Mouse (Mus musculus) lung, embryonic 14.5 days (tissue): ENCODE measurements around the gene Glt1d1. TPM values are rescaled to one million over a fixed set of nuclear protein-coding genes. Genes with fewer than 3 reads are reported as not detected.

ENCODE experiments used
- ATAC-seq: fragments of 200-750 bp; cut with Nextera tagmentation; 2 replicates; pipeline ENCODE4 v1.8.0; 2017; ENCODE audit warnings: mild to moderate bottlenecking, moderate TSS enrichment, moderate library complexity; ENCODE audit not compliant: insufficient read depth
- DNase-seq: peaks from one replicate; pipeline ENCODE4 v3.0.0-alpha.2; 2015
- H3K27ac ChIP-seq: fragments of 300-500 bp; sonication (generic); 2 replicates; pipeline ENCODE4 v1.5.1; 2014; ENCODE audit warnings: low read depth, mild to moderate bottlenecking, moderate library complexity
- H3K27me3 ChIP-seq: fragments of 300-500 bp; sonication (generic); 2 replicates; pipeline ENCODE4 v1.6.1; 2014; ENCODE audit warnings: low read length, control low read depth; ENCODE audit not compliant: insufficient read depth
- H3K36me3 ChIP-seq: fragments of 300-500 bp; sonication (generic); 2 replicates; pipeline ENCODE4 v1.6.1; 2014; ENCODE audit warnings: control low read depth; ENCODE audit not compliant: insufficient read depth
- H3K4me1 ChIP-seq: fragments of 300-500 bp; sonication (generic); 2 replicates; pipeline ENCODE4 v1.6.1; 2014; ENCODE audit warnings: antibody characterized with exemption, control low read depth; ENCODE audit not compliant: insufficient read depth
- H3K4me2 ChIP-seq: fragments of 300-500 bp; sonication (generic); 2 replicates; pipeline ENCODE4 v1.6.1; 2014; ENCODE audit warnings: mild to moderate bottlenecking
- H3K4me3 ChIP-seq: fragments of 300-500 bp; sonication (generic); 2 replicates; pipeline ENCODE4 v1.5.1; 2014; ENCODE audit warnings: low read depth, low read length
- H3K9ac ChIP-seq: fragments of 300-500 bp; sonication (generic); 2 replicates; pipeline ENCODE4 v1.6.1; 2014
- H3K9me3 ChIP-seq: fragments of 300-500 bp; sonication (generic); 2 replicates; pipeline ENCODE4 v1.6.1; 2016; ENCODE audit warnings: low read depth, low read length, control low read depth
- CTCF ChIP-seq: IDR thresholded peaks from 2 replicates; pipeline ENCODE4 v1.5.1; 2016; ENCODE audit warnings: antibody characterized with exemption, low read depth
- WGBS: fragments of 180-500 bp; shearing (Covaris S2); extraction: QIAGEN DNeasy Blood & Tissue Kit; methylation state at CpG from one replicate; pipeline ENCODE4 v1.1.7; 2014; 5-methylcytosine and 5-hydroxymethylcytosine counted together
- polyA plus RNA-seq: library from polyadenylated mRNA; unstranded; fragments of >200 nt; fragmentation: Nextera tagmentation; extraction: Ambion mirVana; gene quantifications from 2 replicates; pipeline ENCODE4 v1.2.1, GENCODE M21; 2014

The Glt1d1 gene
- polyA plus RNA-seq, 1 experiment from 2014 or later: 0.64 TPM

DNA sequence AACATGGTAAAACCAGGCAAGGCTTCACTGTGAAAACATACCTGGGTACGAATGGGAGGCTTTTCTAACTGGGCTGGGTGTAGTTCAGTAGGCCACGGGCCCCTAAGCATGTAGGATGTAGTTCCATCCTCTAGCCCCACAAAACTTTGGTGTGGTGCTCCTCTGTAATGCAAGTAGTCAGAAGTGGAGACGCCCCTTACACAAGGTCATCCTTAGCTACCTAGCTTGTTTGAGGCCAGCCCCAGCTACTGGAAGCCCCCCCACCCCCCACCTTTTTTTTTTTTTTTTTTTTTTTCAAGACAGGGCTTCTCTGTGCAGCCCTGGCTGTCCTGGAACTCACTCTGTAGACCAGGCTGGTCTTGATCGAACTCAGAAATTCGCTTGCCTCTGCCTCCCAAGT lies 28.9 kb downstream of the Glt1d1 start:
- 88% methylated on average over 5 of the region's 5 CpGs for whole genome bisulfite sequencing
- DNase-seq: no peak
- TF ChIP-seq CTCF: no peak
- ATAC-seq: no peak
- Histone ChIP-seq H3K4me3 (no peak overlapping the region), H3K9ac (no peak overlapping the region), H3K4me1 (no peaks in the 10 kb centered on the region), H3K27ac (no peak overlapping the region), H3K9me3 (no peaks in the 10 kb centered on the region), H3K36me3 (no peaks in the 10 kb centered on the region), H3K4me2 (no peak overlapping the region), H3K27me3 (no peaks in the 10 kb centered on the region)

DNA sequence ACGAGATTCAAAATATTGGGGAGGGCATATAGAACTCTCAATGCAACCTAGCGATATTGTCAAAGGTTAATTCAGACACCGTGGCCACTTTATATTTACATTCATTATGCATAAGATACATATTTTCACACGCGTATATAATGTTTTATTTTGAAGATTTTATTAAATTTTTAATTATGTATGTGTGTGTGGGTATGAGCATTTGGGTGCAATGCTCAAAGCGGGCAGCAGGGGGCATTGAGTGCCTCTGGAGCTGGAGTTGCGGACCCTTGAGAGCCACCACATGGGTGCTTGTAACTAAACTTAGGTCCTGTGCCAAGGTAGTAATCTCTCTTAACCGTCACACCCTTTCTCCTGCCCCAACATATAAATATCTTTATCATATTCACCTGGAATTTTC lies 41.9 kb downstream of the Glt1d1 start:
- H3K4me2 ChIP-seq: no peak overlapping the region
- TF ChIP-seq CTCF: no peak; the same call in 1 of the 2 replicates
- H3K9ac ChIP-seq: no peak overlapping the region
- ATAC-seq (no peak), DNase-seq (no peak)
- no peaks in the 10 kb centered on the region; the same call in 1 of the 2 replicates for H3K9me3 ChIP-seq
- 90% methylated on average over 8 of the region's 8 CpGs for WGBS
- no peaks in the 10 kb centered on the region for H3K4me1 ChIP-seq
- H3K36me3 ChIP-seq: no peaks in the 10 kb centered on the region
- H3K4me3 ChIP-seq: no peak overlapping the region
- H3K27me3 ChIP-seq: no peaks in the 10 kb centered on the region
- H3K27ac ChIP-seq: no peak overlapping the region

DNA sequence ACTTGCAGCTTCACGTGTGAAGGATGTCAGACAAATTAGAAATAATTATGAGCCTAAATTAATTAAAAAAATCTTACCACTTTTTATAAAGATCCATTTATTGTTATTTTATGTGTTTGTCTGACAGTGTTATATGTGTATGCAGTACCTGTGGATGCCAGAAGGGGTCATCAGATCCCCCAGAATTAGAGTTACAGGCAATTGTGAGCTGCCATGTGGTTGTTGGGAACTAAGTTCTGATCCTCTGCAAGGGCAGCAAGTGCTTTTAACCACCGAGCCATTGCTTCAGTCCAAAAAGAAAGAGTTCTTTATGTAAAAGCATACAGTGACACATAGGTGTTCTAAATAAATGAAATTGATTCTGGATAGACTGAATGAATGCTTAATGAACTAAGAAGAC lies 45.5 kb downstream of the Glt1d1 start:
- Histone ChIP-seq H3K27me3 (no peaks in the 10 kb centered on the region), H3K36me3 (no peaks in the 10 kb centered on the region), H3K4me3 (no peak overlapping the region), H3K9ac (no peak overlapping the region), H3K27ac (no peak overlapping the region), H3K4me1 (no peaks in the 10 kb centered on the region), H3K4me2 (no peak overlapping the region), H3K9me3 (no peaks in the 10 kb centered on the region; the same call in 1 of the 2 replicates)
- no peak for TF ChIP-seq CTCF
- 91% methylated on average over 2 of the region's 2 CpGs for WGBS
- DNase-seq (no peak), ATAC-seq (no peak)

DNA sequence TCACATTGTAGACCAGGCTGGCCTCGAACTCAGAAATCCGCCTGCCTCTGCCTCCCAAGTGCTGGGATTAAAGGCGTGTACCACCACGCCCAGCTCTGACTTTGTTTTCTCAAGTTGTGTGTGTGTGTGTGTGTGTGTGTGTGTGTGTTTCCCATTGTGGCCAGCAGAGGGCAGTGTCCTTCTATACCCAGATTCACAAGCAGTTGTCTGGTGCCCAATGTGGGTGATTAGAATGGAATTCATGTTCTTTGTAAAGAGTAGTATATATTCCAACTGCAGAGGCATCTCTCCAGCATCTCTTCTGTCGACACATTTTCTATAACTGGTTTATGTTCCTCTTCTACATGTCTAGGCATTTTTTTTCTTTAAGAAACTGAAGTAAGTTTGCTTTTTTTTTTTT lies 46.4 kb downstream of the Glt1d1 start:
- H3K4me2 ChIP-seq: no peak overlapping the region
- H3K9me3 ChIP-seq: no peaks in the 10 kb centered on the region; the same call in 1 of the 2 replicates
- peak; percentile 33; the same call in 1 of the 2 replicates for TF ChIP-seq CTCF
- H3K9ac ChIP-seq: no peak overlapping the region
- 99% methylated on average over 5 of the region's 5 CpGs for WGBS
- no peak overlapping the region for H3K4me3 ChIP-seq
- no peak overlapping the region for H3K27ac ChIP-seq
- no peaks in the 10 kb centered on the region for H3K4me1 ChIP-seq
- ATAC-seq (no peak), DNase-seq (no peak)
- H3K36me3 ChIP-seq: no peaks in the 10 kb centered on the region
- H3K27me3 ChIP-seq: no peaks in the 10 kb centered on the region

DNA sequence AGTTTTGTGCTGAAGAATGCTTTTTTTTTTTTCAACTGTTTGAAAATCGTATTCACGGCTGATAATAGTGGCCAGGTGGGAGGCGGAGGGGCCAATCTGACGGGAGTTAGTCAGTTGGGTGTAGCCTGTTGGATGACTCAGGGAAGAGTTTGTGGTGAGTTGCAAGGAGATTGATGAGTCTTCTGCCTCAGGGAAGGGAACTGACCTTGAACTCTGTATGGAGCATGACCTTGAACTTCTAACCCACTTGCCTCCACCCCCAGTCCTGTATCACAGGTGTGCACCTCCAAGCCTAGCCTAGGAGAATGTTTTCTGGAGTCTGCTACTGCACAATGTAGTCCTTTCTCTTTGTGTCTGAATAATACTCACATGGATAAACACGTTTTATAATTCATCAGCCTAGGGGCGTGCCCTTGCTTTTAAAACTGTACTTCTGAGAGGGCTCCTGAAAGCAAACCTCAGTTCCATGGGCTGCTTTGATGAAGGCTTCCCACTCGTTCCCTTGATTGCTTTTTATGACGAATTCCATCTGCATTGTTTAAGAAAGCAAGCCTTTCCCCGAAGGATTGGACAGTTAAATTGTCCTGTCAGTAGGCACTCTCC lies 56.6 kb downstream of the Glt1d1 start:
- H3K27ac ChIP-seq: no peak overlapping the region
- H3K36me3 ChIP-seq: no peaks in the 10 kb centered on the region
- WGBS: 54% methylated on average over 9 of the region's 9 CpGs
- H3K4me2 ChIP-seq: no peak overlapping the region
- ATAC-seq (no peak), DNase-seq (no peak)
- H3K9me3 ChIP-seq: no peaks in the 10 kb centered on the region
- H3K4me3 ChIP-seq: no peak overlapping the region
- no peak for TF ChIP-seq CTCF
- no peak overlapping the region for H3K9ac ChIP-seq
- H3K4me1 ChIP-seq: no peaks in the 10 kb centered on the region
- no peaks in the 10 kb centered on the region for H3K27me3 ChIP-seq

DNA sequence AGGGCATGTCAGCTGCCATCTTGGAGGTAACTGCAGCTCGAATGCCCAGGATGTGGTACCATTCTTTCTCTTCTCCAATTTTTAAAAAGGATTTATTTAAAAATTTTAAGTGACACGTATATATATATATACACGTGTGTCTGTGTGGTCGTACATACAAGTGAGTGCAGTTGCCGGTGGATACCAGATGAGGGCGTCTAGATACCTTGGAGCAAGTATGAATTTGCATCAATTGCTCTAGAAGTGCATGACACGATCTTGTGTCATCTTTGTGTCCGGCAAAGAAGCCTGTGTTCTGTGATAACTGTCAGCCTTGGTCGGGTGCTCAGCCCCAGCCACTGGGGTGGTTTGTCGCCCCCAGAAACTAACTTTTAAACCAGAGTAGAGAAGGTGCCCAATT lies 59.0 kb downstream of the Glt1d1 start:
- H3K36me3 ChIP-seq: no peaks in the 10 kb centered on the region
- no peak for TF ChIP-seq CTCF
- no peak overlapping the region for H3K27ac ChIP-seq
- no peak overlapping the region for H3K4me3 ChIP-seq
- peak; percentile 19 for DNase-seq
- ATAC-seq: no peak
- no peak overlapping the region; the same call in 1 of the 2 replicates for H3K4me2 ChIP-seq
- WGBS: 77% methylated on average over 10 of the region's 10 CpGs
- H3K4me1 ChIP-seq: no peaks in the 10 kb centered on the region
- no peak overlapping the region for H3K9ac ChIP-seq
- no peaks in the 10 kb centered on the region for H3K27me3 ChIP-seq
- no peaks in the 10 kb centered on the region for H3K9me3 ChIP-seq

DNA sequence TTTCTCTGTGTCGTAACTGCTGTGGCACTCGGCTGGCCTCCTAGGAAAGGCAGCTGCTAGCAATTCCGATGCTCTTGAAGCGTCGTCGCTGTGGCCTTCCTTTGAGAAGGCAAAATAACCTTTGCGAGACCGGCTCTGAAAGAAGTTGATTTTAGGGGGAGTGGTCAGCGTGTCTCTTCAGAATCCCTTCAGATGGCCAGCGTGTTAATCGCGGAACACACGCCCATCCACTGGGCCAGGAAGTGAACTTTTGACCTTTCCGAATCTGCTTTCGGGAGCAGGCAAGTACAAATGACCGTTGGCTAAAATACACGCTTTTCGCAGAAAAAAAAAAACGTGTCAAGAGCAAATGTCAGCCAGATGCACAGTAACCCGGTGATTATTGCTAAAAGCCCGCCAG lies 59.5 kb downstream of the Glt1d1 start:
- TF ChIP-seq CTCF: no peak
- H3K4me3 ChIP-seq: no peak overlapping the region
- H3K36me3 ChIP-seq: no peaks in the 10 kb centered on the region
- peak; percentile 55 for DNase-seq
- peak overlapping the region; percentile 27 for H3K4me2 ChIP-seq
- 29% methylated on average over 21 of the region's 21 CpGs for WGBS
- no peak; the same call in 1 of the 2 replicates for ATAC-seq
- no peaks in the 10 kb centered on the region for H3K4me1 ChIP-seq
- no peak overlapping the region for H3K9ac ChIP-seq
- H3K27me3 ChIP-seq: no peaks in the 10 kb centered on the region
- H3K9me3 ChIP-seq: no peaks in the 10 kb centered on the region
- H3K27ac ChIP-seq: no peak overlapping the region
